Mouse (Mus musculus) lung, postnatal 14 days (tissue): Measurements from ENCODE around the gene Spin2c.

Experiments
- DNase-seq: peaks from one replicate; pipeline ENCODE4 v3.0.0; 2021

Gene Spin2c

DNA sequence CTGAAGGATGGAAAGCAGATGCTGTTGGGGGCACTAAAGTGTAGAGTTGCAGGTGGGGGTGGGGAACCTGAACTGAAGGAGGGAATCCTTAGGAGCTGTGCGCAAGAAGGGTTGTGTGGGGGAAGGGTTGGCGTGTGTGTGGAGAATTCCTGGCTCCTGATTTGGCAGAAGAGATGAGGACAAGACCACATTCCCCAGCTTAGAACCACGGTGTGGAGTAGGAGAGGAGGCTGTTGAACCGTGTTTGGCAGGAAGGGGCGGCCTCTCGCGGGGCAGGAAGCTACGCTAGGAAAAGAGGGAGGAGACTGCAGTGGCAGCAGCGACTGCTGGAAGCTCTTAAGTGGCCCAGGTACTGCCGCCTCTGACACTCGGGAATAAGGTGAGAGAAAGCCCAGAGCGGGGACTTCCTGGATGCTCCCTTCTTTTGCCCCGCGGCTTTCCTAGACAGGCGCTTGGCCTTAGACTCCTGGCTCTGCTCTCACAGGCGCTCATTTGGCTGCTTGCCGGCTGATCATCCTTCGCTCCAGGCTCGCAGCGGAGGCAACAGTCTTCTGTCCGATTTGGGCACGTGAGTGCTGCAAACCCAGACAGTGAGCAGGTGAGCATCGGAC, at the start of gene Spin2c:
Gene Spin2c, plus strand, starts transcription at position 275 of the 611 bp plus-strand sequence.
- peak; percentile 24 for DNase-seq

DNA sequence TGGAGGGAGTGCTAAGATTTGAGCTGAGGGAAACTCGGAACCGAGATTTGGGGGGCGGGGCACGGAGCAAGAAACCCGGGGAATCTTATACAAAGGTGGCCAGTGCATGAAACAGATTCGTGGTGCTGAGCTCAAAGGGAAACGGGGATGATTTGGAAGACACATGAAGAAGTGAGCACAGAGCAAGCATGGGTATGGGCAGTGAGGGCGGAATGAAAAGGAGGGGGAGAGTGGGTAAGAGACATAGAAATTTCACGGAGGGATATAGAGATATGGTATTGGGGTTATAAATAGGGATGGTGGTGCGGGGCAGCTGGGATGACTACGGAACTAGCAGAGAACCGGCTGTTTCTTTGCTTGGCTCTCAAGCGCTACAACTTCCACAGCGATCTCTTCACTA, 581 bp downstream of the Spin2c start:
- no peak for DNase-seq
